Mouse (Mus musculus) CH12.LX (cell line): Measurements from ENCODE around the gene Gm2016.
"Not testable (repeated sequence)": the region's sequence is repeated elsewhere in the genome, so short reads cannot be mapped to it uniquely, and the experiment has no call there.

Source experiments
- CTCF ChIP-seq, 2 experiments: IDR thresholded peaks in 1 of 2; conservative IDR thresholded peaks in 1 of 2; 2 replicates each; pipeline ENCODE4 v1.5.1; 2011 to 2012; ENCODE audit warnings: low read depth in 2 of 2, low read length in 2 of 2, improper control_type of control experiment in 1 of 2, inconsistent platforms in 1 of 2, mild to moderate bottlenecking in 1 of 2, moderate library complexity in 1 of 2
- EP300 ChIP-seq: IDR thresholded peaks from 2 replicates; pipeline ENCODE4 v1.6.1; 2011; ENCODE audit warnings: low read length, improper control_type of control experiment
- ETS1 ChIP-seq: conservative IDR thresholded peaks from 2 replicates; pipeline ENCODE4 v1.6.1; 2012; ENCODE audit warnings: low read depth, mild to moderate bottlenecking, inconsistent platforms, low read length, improper control_type of control experiment, moderate library complexity
- GABPA ChIP-seq: IDR thresholded peaks from 2 replicates; pipeline ENCODE4 v1.6.1; 2012; ENCODE audit warnings: low read depth, low read length, improper control_type of control experiment, inconsistent platforms; ENCODE audit not compliant: insufficient replicate concordance
- KAT2A ChIP-seq: IDR thresholded peaks from 2 replicates; pipeline ENCODE4 v1.6.1; 2012; ENCODE audit warnings: low read length, improper control_type of control experiment, inconsistent platforms; ENCODE audit not compliant: insufficient replicate concordance
- MAX ChIP-seq: IDR thresholded peaks from 2 replicates; pipeline ENCODE4 v1.6.1; 2011; ENCODE audit warnings: low read length, improper control_type of control experiment
- MAZ ChIP-seq: IDR thresholded peaks from 2 replicates; pipeline ENCODE4 v1.6.1; 2012; ENCODE audit warnings: low read depth, mild to moderate bottlenecking, inconsistent platforms, low read length, improper control_type of control experiment, moderate library complexity
- POLR2A ChIP-seq: IDR thresholded peaks from 2 replicates; pipeline ENCODE4 v1.6.1; 2011; ENCODE audit warnings: low read depth, mild to moderate bottlenecking, improper control_type of control experiment, low read length
- SMC3 ChIP-seq: IDR thresholded peaks from 2 replicates; pipeline ENCODE4 v1.6.1; 2011; ENCODE audit warnings: low read depth, low read length, improper control_type of control experiment
- TBP ChIP-seq: conservative IDR thresholded peaks from 2 replicates; pipeline ENCODE4 v1.6.1; 2011; ENCODE audit warnings: low read depth, low read length, improper control_type of control experiment
- USF2 ChIP-seq: conservative IDR thresholded peaks from 2 replicates; pipeline ENCODE4 v1.6.1; 2011; ENCODE audit warnings: low read depth, low read length, improper control_type of control experiment
- ZC3H11A ChIP-seq: IDR thresholded peaks from 2 replicates; pipeline ENCODE4 v1.6.1; 2012; ENCODE audit warnings: low read depth, mild to moderate bottlenecking, inconsistent platforms, low read length, improper control_type of control experiment

- TF ChIP-seq POLR2A; CTCF (conservative IDR thresholded peaks at IDR 0.05 in 1 of 2, IDR thresholded peaks at IDR 0.05 in 1 of 2; ENCODE audit: low read depth in 2 of 2, low read length in 2 of 2); EP300; GABPA; KAT2A; ETS1; SMC3; ZC3H11A; USF2; MAZ; TBP; MAX: not testable (repeated sequence)
These were observed 31.6 kb upstream of the Gm2016 start, which contains the start of gene Gm2001 for GRCm38 (mm10) chr12:87842239-87842638.
